Mouse (Mus musculus) bone marrow, adult 2 months (tissue): ENCODE data around the gene Gcnt1. TPM values are rescaled to one million over a fixed set of nuclear protein-coding genes. Genes with fewer than 3 reads are reported as not detected.

Experiments used
- H3K27ac ChIP-seq: fragments of 200-500 bp; 2 replicates; pipeline ENCODE4 v1.5.1; 2012; ENCODE audit warnings: low read depth, mild to moderate bottlenecking, control low read depth, inconsistent platforms, low read length; ENCODE audit not compliant: control insufficient read depth, poor library complexity, insufficient read depth
- H3K4me1 ChIP-seq: fragments of 200-500 bp; 2 replicates; pipeline ENCODE4 v1.6.1; 2011; ENCODE audit warnings: low read length; ENCODE audit not compliant: control insufficient read depth, insufficient read depth
- H3K4me3 ChIP-seq: fragments of 200-500 bp; replicated peaks from 2 replicates; pipeline ENCODE3; 2011; ENCODE audit warnings: mild to moderate bottlenecking, low read depth, low read length, control low read depth; ENCODE audit not compliant: control insufficient read depth
- CTCF ChIP-seq: fragments of 200-500 bp; IDR thresholded peaks from 2 replicates; pipeline ENCODE4 v1.5.1; 2011; ENCODE audit warnings: low read length, control low read depth; ENCODE audit not compliant: control insufficient read depth, insufficient read depth
- POLR2A ChIP-seq: fragments of 200-500 bp; IDR thresholded peaks from 2 replicates; pipeline ENCODE4 v1.6.1; 2011; ENCODE audit warnings: low read depth, mild to moderate bottlenecking, control low read depth, low read length, borderline replicate concordance; ENCODE audit not compliant: control insufficient read depth
- WGBS: fragments of 180-500 bp; shearing (Covaris S2); methylation state at CpG from one replicate; pipeline ENCODE4 v1.1.7; 2018; 5-methylcytosine and 5-hydroxymethylcytosine counted together
- polyA plus RNA-seq: library from polyadenylated mRNA; stranded (reverse); fragments of >200 nt; gene quantifications from 2 replicates; pipeline ENCODE4 v1.2.4, GENCODE M21; 2011; ENCODE audit warnings: low replicate concordance; ENCODE audit not compliant: missing spikeins, insufficient read depth, insufficient read length

The Gcnt1 gene
- polyA plus RNA-seq, 1 experiment: 26.6 TPM

DNA sequence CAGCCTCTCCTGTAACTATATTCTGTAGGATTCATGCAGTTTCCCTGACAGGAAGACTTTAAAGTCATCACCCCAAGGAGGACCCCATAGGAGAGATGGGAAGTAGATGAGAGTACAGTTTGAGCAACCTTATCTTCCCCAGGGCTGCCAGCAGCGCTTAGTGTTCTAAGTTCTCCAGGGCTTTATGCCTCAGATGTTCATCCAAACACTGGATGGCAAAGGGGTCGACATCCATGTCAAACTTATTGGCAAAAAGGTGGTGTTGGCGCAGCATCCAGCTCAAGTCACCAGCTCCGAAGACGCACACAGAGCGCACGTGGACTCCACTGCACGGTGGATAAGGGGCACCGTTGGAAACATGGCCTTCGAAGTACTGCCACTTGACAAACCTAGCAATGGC, 43.7 kb downstream of the Gcnt1 start:
- TF ChIP-seq CTCF (no peak), POLR2A (no peak)
- WGBS: 92% methylated on average over 10 of the region's 10 CpGs
- H3K4me3 ChIP-seq: no peak overlapping the region
- peaks cover 4% of the 10 kb centered on the region for H3K4me1 ChIP-seq
- H3K27ac ChIP-seq: no peak overlapping the region

DNA sequence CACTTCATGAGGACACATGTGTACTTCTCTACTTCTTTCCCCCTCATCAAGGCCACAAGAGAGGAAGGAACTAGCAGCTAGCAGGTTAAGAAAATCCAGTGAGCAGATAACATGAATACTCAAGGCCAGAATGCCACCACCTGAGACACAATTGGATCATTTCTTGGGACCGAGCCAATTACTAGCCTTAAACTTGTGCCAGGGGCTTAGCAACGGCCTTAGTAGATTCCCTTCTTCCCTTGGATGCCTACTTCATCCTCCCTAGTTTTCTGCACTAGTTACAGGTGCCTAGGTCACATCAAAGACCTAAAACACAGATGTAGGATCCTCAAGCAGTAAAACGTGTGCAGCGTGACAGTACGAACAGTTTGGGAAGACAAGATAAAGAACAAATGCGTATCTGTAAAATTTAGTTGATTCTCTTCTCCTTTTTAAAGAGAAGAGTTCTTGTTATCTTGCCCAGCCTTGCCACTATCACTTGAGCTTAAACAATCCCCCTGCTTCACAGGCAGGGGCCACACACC, 44.7 kb downstream of the Gcnt1 start:
- Histone ChIP-seq H3K27ac (no peak overlapping the region), H3K4me3 (no peak overlapping the region), H3K4me1 (peaks cover 3% of the 10 kb centered on the region)
- WGBS: 58% methylated on average over 6 of the region's 6 CpGs
- no peak for TF ChIP-seq POLR2A

DNA sequence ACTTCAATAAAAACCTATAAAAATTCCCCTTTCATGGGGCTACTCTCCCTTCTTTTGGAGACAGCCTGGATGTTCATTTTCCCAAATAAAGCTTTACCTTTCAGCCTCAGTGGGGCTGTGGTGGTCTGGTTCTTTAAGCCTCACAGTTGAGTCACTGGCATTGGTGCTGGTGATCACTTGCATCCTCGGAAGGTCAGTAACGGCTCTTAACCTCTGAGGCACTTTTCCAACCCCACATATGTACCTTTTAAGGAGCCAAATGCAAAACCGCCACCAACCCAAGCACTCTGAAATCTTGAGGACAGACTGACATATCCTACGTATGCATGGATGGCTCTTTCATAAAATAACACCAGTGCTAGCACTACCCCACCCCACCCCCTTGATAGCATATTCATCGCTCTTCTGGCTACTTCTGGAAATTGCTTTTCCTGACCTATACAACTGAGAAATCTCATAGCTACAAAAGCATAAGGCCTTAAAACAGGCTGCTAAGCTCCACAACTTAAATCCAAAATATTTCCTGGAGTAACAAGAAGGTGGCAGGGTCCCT, 48.9 kb downstream of the Gcnt1 start:
- no peak for TF ChIP-seq POLR2A
- TF ChIP-seq CTCF: no peak
- Histone ChIP-seq H3K4me3 (peak overlapping the region; percentile 1), H3K27ac (peak overlapping the region; percentile 93), H3K4me1 (peaks cover 3% of the 10 kb centered on the region)
- 59% methylated on average over 5 of the region's 5 CpGs for WGBS

DNA sequence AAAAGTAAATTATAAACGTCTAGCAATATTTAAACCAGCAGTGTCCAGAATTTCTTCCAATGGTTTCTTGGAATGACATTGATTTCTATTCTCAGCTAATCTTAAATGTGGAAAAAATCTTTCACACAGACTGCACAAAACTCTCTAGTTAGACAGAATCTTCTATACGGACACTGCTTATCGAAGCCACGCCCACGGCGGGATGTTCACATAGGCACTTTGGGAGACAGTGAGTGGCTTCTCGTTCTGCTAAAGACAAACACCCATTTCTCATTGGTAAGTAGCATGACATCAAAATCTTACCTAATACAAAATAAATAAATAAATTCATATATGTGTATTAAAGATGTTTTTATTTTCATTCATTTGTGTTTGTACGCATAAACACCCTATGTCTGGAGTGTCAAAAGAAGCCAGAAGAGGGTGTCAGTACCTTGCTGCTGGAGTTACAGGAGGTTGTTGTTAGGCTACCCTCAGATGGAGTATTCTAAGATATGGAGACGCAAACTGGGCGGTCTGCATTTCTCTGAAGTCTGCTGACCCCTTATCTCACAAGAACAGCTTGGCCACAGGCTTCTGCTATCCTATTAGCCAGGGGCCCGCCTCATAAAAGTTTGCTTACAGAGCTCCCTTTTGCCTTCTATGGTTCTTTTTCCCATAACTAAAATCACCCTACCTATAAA, 49.5 kb downstream of the Gcnt1 start:
- Histone ChIP-seq H3K4me3 (no peak overlapping the region), H3K4me1 (peaks cover 4% of the 10 kb centered on the region), H3K27ac (peak overlapping the region; percentile 93; the same call in 1 of the 2 replicates)
- 60% methylated on average over 11 of the region's 11 CpGs for WGBS
- TF ChIP-seq CTCF (no peak), POLR2A (no peak)

DNA sequence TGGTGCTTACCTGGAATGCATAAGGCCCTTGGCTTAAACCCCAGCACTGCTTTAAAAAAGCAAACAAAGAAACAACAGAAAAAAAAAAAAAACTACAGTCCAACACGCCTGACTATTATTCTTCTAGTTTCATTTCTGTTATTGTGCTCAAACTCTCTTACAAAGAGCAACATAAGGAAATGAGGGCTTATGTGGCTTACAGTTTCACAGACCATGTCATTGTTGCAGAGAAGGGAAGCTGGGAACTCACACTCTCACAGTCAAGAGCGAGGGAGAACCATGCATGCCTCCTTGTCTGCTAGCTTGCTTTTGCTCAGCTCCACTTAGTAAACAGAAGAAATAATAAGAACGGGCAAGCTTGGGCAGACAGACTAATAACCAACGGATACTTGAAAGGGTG, 52.9 kb downstream of the Gcnt1 start:
- Histone ChIP-seq H3K4me3 (no peak overlapping the region), H3K27ac (no peak overlapping the region), H3K4me1 (peaks cover 1% of the 10 kb centered on the region)
- 43% methylated on average over 4 of the region's 4 CpGs for WGBS
- no peak for TF ChIP-seq POLR2A
- TF ChIP-seq CTCF: no peak

DNA sequence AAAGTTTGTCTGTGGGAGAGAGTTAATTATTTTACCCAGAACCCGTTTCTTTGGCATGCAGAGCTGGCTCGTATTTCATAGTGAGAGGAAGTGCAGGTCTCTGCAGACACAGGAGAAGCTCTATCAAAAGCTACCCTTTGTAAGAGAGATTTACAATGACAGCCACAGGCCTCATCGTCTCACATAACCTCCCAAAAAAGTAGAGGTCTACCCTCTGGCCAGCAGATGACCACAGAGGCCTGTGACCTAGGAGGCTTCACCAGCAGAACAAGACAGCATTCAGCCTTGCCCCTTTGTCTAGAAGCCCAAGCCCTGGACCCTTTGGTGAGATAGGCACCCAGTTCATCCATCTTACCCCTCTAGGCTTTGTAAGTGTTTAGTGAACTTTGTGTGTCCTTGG, 53.9 kb downstream of the Gcnt1 start:
- no peak overlapping the region for H3K27ac ChIP-seq
- 16% methylated on average over 3 of the region's 3 CpGs for WGBS

DNA sequence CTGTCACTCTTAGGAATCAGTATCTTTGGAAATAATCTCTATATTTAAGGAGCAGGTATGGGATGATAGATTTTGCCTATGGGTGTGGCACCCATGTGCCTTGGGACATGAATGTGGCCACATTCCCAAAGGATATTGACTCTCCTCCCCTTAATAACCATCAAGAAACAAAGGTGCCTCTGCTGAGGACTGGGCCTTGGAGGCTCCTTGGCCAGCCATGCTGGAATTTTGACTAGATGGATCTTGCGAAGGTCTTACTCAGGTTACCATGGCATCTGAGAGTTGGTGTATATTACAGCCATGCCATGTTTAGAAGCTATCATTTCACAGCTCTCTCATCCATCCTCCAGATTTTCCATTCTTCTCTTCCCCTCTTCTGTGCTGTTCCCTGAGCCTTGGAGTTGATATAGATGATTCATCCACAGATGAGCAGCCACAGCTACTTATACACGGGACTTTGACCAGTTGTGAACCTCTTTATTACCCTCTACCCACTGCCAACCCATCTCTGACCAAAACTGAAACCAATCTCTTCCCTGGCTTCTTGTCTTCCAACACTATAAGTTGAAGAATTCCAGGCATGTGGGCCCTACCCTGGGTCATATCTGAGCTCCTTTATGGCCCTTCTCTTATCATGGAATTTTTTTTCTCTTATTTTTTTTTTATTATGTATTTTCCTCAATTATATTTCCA, 56.2 kb downstream of the Gcnt1 start:
- TF ChIP-seq CTCF: no peak
- TF ChIP-seq POLR2A: no peak
- 79% methylated on average over 2 of the region's 2 CpGs for WGBS
- Histone ChIP-seq H3K27ac (no peak overlapping the region), H3K4me3 (no peak overlapping the region), H3K4me1 (peaks cover 1% of the 10 kb centered on the region; the same call in 1 of the 2 replicates)

More for the DNA sequence above, 53.9 kb downstream of the Gcnt1 start:
- Histone ChIP-seq H3K4me3 (no peak overlapping the region), H3K4me1 (peaks cover 1% of the 10 kb centered on the region)
- no peak for TF ChIP-seq CTCF
- TF ChIP-seq POLR2A: no peak

DNA sequence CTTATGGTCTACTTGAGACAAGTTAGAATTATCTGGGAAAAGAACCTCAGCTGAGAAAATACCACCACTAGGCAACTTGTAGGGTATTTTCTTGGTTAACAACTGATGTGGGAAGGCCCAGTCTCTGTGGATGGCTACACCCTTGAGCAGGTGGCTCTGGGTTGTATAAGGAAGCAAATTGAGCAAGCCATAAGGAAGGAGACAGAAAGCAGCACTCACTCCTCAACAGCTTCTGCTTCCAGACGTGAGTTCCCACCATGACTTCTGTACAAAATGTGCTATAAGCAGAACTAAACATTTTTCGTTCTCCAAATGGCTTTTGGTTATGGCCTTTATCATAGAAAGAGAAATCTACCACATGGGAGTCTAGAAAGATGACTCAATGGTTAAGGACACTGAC, 58.2 kb downstream of the Gcnt1 start:
- no peak overlapping the region for H3K27ac ChIP-seq
- peaks cover 1% of the 10 kb centered on the region; the same call in 1 of the 2 replicates for H3K4me1 ChIP-seq
- no peak overlapping the region for H3K4me3 ChIP-seq
- WGBS: 38% methylated on average over 2 of the region's 2 CpGs
- TF ChIP-seq POLR2A (no peak), CTCF (no peak)
